Comparison of ENCODE assay signal across 20 mouse cellular contexts in the genomic region with DNA sequence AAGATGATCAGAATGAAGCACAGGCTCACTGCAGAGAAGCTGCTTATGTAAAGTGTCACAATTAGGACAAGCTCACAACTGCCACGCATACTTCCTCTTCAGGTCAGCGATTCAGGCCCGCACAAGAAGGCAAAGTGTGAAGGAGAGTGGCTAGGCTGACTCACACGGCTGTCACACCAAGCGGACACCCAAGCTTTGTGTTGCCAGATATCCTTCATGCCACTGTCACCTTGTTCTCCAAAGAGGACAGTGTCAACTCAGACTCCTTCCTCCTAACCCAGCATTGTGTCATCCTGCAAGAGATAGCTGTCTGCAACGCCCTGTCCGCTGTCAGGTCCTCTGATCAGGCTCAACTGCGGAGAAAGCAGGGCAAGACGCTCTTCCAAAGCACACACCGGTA. TPM values are rescaled to one million over a fixed set of nuclear protein-coding genes. Genes with fewer than 3 reads are reported as not detected.
DNase-seq lines count a peak whose midpoint lies in the region; ATAC-seq and TF ChIP-seq lines count a peak whose summit lies in the region.
"Had no signal": no experiment of that assay in that cellular context is flagged by ENCODE, and none has a peak within 500 bp of the region (broad histone marks: within the 10 kb centered on the region; RNA-seq: fewer than 3 reads in every experiment).

No protein-coding gene starts in this region.

- 50% methylated on average over 10 of the region's 10 CpGs for WGBS in heart, embryonic 12.5 days
- WGBS in bone marrow, adult 2 months: 25% methylated on average over 10 of the region's 10 CpGs
- WGBS in intestine, embryonic 16.5 days: 70% methylated on average over 10 of the region's 10 CpGs
- 63% methylated on average over 10 of the region's 10 CpGs for WGBS in small intestine, adult 2 months

- H3K27me3 ChIP-seq in heart, embryonic 12.5 days (replicated peaks): no peaks in the 10 kb centered on the region
- no peaks in the 10 kb centered on the region for H3K27me3 ChIP-seq in intestine, embryonic 16.5 days (replicated peaks; ENCODE audit: control insufficient read depth, insufficient read depth, low read length)
- H3K27me3 ChIP-seq in small intestine, adult 2 months (ENCODE audit: control insufficient read depth, insufficient read depth, low read length): no peaks in the 10 kb centered on the region
- H3K27me3 ChIP-seq: heart, embryonic 13.5 days; neural tube, embryonic 13.5 days had no signal

- H3K9ac ChIP-seq in heart, embryonic 12.5 days: no peak overlapping the region
- H3K9ac ChIP-seq in intestine, embryonic 16.5 days (ENCODE audit: low read depth, low read length): no peak overlapping the region
- H3K9ac ChIP-seq: forebrain, embryonic 12.5 days; heart, embryonic 13.5 days; hindbrain, embryonic 14.5 days; liver, embryonic 14.5 days; neural tube, embryonic 13.5 days had no signal

- no peak for ATAC-seq in heart, embryonic 12.5 days (ENCODE audit: insufficient number of reproducible peaks, low FRiP score)
- peak; percentile 5; the same call in 1 of the 2 replicates for ATAC-seq in intestine, embryonic 16.5 days

- peaks cover 4% of the 10 kb centered on the region; the same call in 1 of the 2 replicates for H3K9me3 ChIP-seq in heart, embryonic 12.5 days (replicated peaks)
- H3K9me3 ChIP-seq in intestine, embryonic 16.5 days (ENCODE audit: control insufficient read depth, low read length): no peaks in the 10 kb centered on the region
- H3K9me3 ChIP-seq: forebrain, embryonic 12.5 days; heart, embryonic 13.5 days; neural tube, embryonic 13.5 days had no signal

- H3K36me3 ChIP-seq in heart, embryonic 12.5 days: no peaks in the 10 kb centered on the region
- no peaks in the 10 kb centered on the region for H3K36me3 ChIP-seq in intestine, embryonic 16.5 days (ENCODE audit: control insufficient read depth, insufficient read depth, low read length)
- H3K36me3 ChIP-seq in small intestine, adult 2 months (ENCODE audit: control insufficient read depth, insufficient read depth, low read length): no peaks in the 10 kb centered on the region
- H3K36me3 ChIP-seq: forebrain, embryonic 12.5 days; heart, embryonic 13.5 days; neural tube, embryonic 13.5 days had no signal

- H3K4me1 ChIP-seq in heart, embryonic 12.5 days (replicated peaks): peaks cover 52% of the 10 kb centered on the region
- no peaks in the 10 kb centered on the region; the same call in 1 of the 2 replicates for H3K4me1 ChIP-seq in bone marrow, adult 2 months (ENCODE audit: control insufficient read depth, insufficient read depth, low read length)
- peaks cover 25% of the 10 kb centered on the region for H3K4me1 ChIP-seq in intestine, embryonic 16.5 days (ENCODE audit: control insufficient read depth, insufficient read depth, low read length)
- peaks cover 36% of the 10 kb centered on the region for H3K4me1 ChIP-seq in small intestine, adult 2 months (ENCODE audit: control insufficient read depth, insufficient read depth, insufficient read length, low read length)

- no peak for TF ChIP-seq CTCF in bone marrow, adult 2 months (IDR thresholded peaks at IDR 0.05; ENCODE audit: control insufficient read depth, insufficient read depth, low read length)
- no peak for TF ChIP-seq CTCF in small intestine, adult 2 months (IDR thresholded peaks at IDR 0.05; ENCODE audit: extremely low read depth, insufficient read length, insufficient replicate concordance, low read depth, low read length)

- no peak for TF ChIP-seq POLR2A in bone marrow, adult 2 months (IDR thresholded peaks at IDR 0.05; ENCODE audit: borderline replicate concordance, control insufficient read depth, low read depth, low read length)
- no peak for TF ChIP-seq POLR2A in small intestine, adult 2 months (IDR thresholded peaks at IDR 0.05; ENCODE audit: low read depth, low read length)

- DNase-seq in heart, adult 9 months (ENCODE audit: low spot score in 2 of 2): no peak
- DNase-seq in thymus, postnatal 10 days (ENCODE audit: low spot score in 2 of 2): no peak
- DNase-seq in thymus, postnatal 36 days: no peak
- DNase-seq in cerebellum, postnatal 36 days: no peak
- DNase-seq: cerebellum, adult 9-10 months; gastrocnemius, postnatal 14 days; midbrain, embryonic 14.5 days; spleen, adult 18-20 months; thymus, postnatal 25 days had no signal

- 0 out of 2 replicates have a peak overlapping the region, but pooled peaks have one; percentile 13 for H3K4me2 ChIP-seq in heart, embryonic 12.5 days
- H3K4me2 ChIP-seq in intestine, embryonic 16.5 days (ENCODE audit: low read depth, low read length): no peak overlapping the region
- H3K4me2 ChIP-seq: forebrain, embryonic 12.5 days; heart, embryonic 13.5 days; hindbrain, embryonic 14.5 days; neural tube, embryonic 13.5 days had no signal

- H3K27ac ChIP-seq in heart, embryonic 12.5 days (ENCODE audit: poor library complexity, severe bottlenecking): no peak overlapping the region
- 0 out of 2 replicates have a peak overlapping the region, but pooled peaks have one; percentile 4 for H3K27ac ChIP-seq in bone marrow, adult 2 months (ENCODE audit: control insufficient read depth, insufficient read depth, low read depth, low read length, poor library complexity)
- no peak overlapping the region; the same call in 1 of the 2 replicates for H3K27ac ChIP-seq in intestine, embryonic 16.5 days (ENCODE audit: low read length)
- peak overlapping the region; percentile 22; the same call in 1 of the 2 replicates for H3K27ac ChIP-seq in small intestine, adult 2 months (ENCODE audit: insufficient read depth, low read depth, low read length)
- H3K27ac ChIP-seq: forebrain, embryonic 12.5 days; heart, embryonic 13.5 days; hindbrain, embryonic 14.5 days; layer of hippocampus, adult 2 months; liver, embryonic 14.5 days; macrophage; neural tube, embryonic 13.5 days had no signal

- no peak overlapping the region for H3K4me3 ChIP-seq in heart, embryonic 12.5 days
- H3K4me3 ChIP-seq in bone marrow, adult 2 months (replicated peaks; ENCODE audit: control insufficient read depth, low read depth, low read length): no peak overlapping the region
- no peak overlapping the region for H3K4me3 ChIP-seq in intestine, embryonic 16.5 days (ENCODE audit: low read length)
- H3K4me3 ChIP-seq in small intestine, adult 2 months (ENCODE audit: low read depth, low read length): no peak overlapping the region
- H3K4me3 ChIP-seq: forebrain, embryonic 12.5 days; heart, embryonic 13.5 days; layer of hippocampus, adult 2 months; neural tube, embryonic 13.5 days had no signal

RNA-seq across cellular contexts. Expression of a gene that starts 7.3 kb away (rescaled TPM):
- polyA plus RNA-seq in heart, embryonic 12.5 days (2016; fragmentation: Nextera tagmentation; extraction: Ambion mirVana): 14.9 TPM in 2 replicates
- 3.9 and 5.7 TPM in 2 replicates for polyA plus RNA-seq in bone marrow, adult 2 months (2011; ENCODE audit: insufficient read depth, insufficient read length, low replicate concordance, missing spikeins)
- 14.1 and 14.8 TPM in 2 replicates for polyA plus RNA-seq in intestine, embryonic 16.5 days (2015; fragmentation: Nextera tagmentation; extraction: Ambion mirVana)
- 53.3 and 112 TPM in 2 replicates for polyA plus RNA-seq in small intestine, adult 2 months (2012; rRNA removed)

Comparison
In these comparisons a context has a peak if more than half of its experiments do, and no peak if none do; other contexts are left out.
1. H3K27ac ChIP-seq: peak in bone marrow, adult 2 months (single experiment) and small intestine, adult 2 months (single experiment); none in heart, embryonic 12.5 days (single experiment) and intestine, embryonic 16.5 days (single experiment).